Mouse (Mus musculus): ENCODE results near the gene Hoxa10. TPM values are rescaled to one million over a fixed set of nuclear protein-coding genes. Genes with fewer than 3 reads are reported as not detected.

The Hoxa10 gene
- polyA plus RNA-seq (2014; fragmentation: Nextera tagmentation; extraction: Ambion mirVana), result 0.11 and 0.12 TPM in 2 replicates

DNA sequence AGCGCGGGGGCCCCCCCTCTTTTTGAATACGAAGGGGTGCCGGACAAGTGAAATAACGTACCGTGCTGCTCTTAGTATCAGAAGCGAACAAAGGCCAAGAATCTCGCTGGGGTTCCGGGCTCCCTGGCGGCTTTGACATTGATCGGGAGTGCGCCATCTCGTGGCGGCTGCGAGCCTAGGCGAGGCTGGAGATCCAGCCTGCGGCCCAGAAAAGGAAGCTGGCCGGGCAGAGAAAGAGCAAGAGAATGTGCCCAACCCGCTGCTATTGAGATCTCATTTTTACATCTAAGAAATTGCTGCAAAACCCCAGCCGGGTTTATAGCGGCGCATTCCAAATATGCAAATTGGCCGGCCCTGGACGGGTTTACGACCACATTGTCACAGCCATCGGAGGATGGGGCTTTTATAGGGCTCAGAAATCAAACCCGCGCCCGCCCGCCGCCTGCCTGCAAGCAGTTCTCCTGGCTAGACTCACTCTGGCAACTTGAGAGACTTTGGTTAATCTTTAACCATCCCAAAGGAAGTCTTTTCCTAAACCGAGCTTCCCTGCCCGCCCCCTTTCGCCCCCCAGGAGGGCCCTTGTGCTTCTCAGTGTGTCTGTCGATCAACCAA is at the start of gene Hoxa10:
TSS of gene Hoxa10 (minus strand) at position 466 of the 612 bp plus-strand sequence.
- ATAC-seq (ENCODE audit: insufficient number of reproducible peaks, insufficient read depth, low FRiP score, low read depth), result no peak
- Histone ChIP-seq H3K27ac (replicated peaks in 1 of 2; ENCODE audit: control insufficient read depth in 1 of 2, insufficient read depth in 1 of 2, low read depth in 2 of 2, low read length in 2 of 2) (no peak within 1 kb of the TSS), H3K4me3 (ENCODE audit: control insufficient read depth in 1 of 2, insufficient read depth in 1 of 2, low read depth in 1 of 2, low read length in 2 of 2) (peak within 1 kb of the TSS; percentile 10 to 15; a peak in 2 of 4 replicates), H3K27me3 (ENCODE audit: control insufficient read depth, insufficient read depth, low read length) (peaks cover 99% of the 10 kb centered on the region), H3K36me3 (ENCODE audit: control insufficient read depth, insufficient read depth, low read length) (no peaks in the 10 kb centered on the region), H3K9ac (ENCODE audit: low read length) (no peak within 1 kb of the TSS), H3K9me3 (ENCODE audit: control insufficient read depth, low read length) (no peaks in the 10 kb centered on the region), H3K4me1 (ENCODE audit: control insufficient read depth in 2 of 2, insufficient read depth in 2 of 2, low read length in 2 of 2) (peaks cover 3 to 6% of the 10 kb centered on the region in 2 experiments; a peak in 2 of 4 replicates), H3K4me2 (ENCODE audit: low read length) (peak within 1 kb of the TSS; percentile 47)
- under 1% methylated on average over 35 of the region's 35 CpGs for WGBS

- peaks cover 3 to 6% of the 10 kb centered on the region in 2 experiments; a peak in 3 of 4 replicates for H3K4me1 ChIP-seq (ENCODE audit: control insufficient read depth in 2 of 2, insufficient read depth in 2 of 2, low read length in 2 of 2)
- H3K27ac ChIP-seq (replicated peaks in 1 of 2; ENCODE audit: control insufficient read depth in 1 of 2, insufficient read depth in 1 of 2, low read depth in 2 of 2, low read length in 2 of 2), result no peak overlapping the region
- peaks cover 55% of the 10 kb centered on the region for H3K27me3 ChIP-seq (ENCODE audit: control insufficient read depth, insufficient read depth, low read length)
- H3K9ac ChIP-seq (ENCODE audit: low read length), result no peak overlapping the region
- H3K4me3 ChIP-seq (ENCODE audit: control insufficient read depth in 1 of 2, insufficient read depth in 1 of 2, low read depth in 1 of 2, low read length in 2 of 2), result no peak overlapping the region
- no peak for ATAC-seq (ENCODE audit: insufficient number of reproducible peaks, insufficient read depth, low FRiP score, low read depth)
- WGBS, result 13% methylated on average over 12 of the region's 12 CpGs
- no peaks in the 10 kb centered on the region for H3K9me3 ChIP-seq (ENCODE audit: control insufficient read depth, low read length)
- no peaks in the 10 kb centered on the region for H3K36me3 ChIP-seq (ENCODE audit: control insufficient read depth, insufficient read depth, low read length)
- no peak overlapping the region for H3K4me2 ChIP-seq (ENCODE audit: low read length)
These were observed 49.5 kb upstream of the Hoxa10 start for GRCm38 (mm10) chr6:52290186-52290585.

GRCm38 (mm10) chr6:52283896-52284295 is 43.2 kb upstream of the Hoxa10 start:
- H3K4me3 ChIP-seq (ENCODE audit: control insufficient read depth in 1 of 2, insufficient read depth in 1 of 2, low read depth in 1 of 2, low read length in 2 of 2), result no peak overlapping the region
- ATAC-seq (ENCODE audit: insufficient number of reproducible peaks, insufficient read depth, low FRiP score, low read depth), result no peak
- 0 out of 4 replicates have a peak, but pooled peaks cover 2% of the 10 kb centered on the region in 2 experiments for H3K4me1 ChIP-seq (ENCODE audit: control insufficient read depth in 2 of 2, insufficient read depth in 2 of 2, low read length in 2 of 2)
- H3K27ac ChIP-seq (replicated peaks in 1 of 2; ENCODE audit: control insufficient read depth in 1 of 2, insufficient read depth in 1 of 2, low read depth in 2 of 2, low read length in 2 of 2), result no peak overlapping the region
- H3K9ac ChIP-seq (ENCODE audit: low read length), result no peak overlapping the region
- H3K4me2 ChIP-seq (ENCODE audit: low read length), result no peak overlapping the region
- H3K27me3 ChIP-seq (ENCODE audit: control insufficient read depth, insufficient read depth, low read length), result peaks cover 10% of the 10 kb centered on the region
- no peaks in the 10 kb centered on the region for H3K36me3 ChIP-seq (ENCODE audit: control insufficient read depth, insufficient read depth, low read length)
- WGBS, result 86% methylated on average over 5 of the region's 5 CpGs
- H3K9me3 ChIP-seq (ENCODE audit: control insufficient read depth, low read length), result no peaks in the 10 kb centered on the region

DNA sequence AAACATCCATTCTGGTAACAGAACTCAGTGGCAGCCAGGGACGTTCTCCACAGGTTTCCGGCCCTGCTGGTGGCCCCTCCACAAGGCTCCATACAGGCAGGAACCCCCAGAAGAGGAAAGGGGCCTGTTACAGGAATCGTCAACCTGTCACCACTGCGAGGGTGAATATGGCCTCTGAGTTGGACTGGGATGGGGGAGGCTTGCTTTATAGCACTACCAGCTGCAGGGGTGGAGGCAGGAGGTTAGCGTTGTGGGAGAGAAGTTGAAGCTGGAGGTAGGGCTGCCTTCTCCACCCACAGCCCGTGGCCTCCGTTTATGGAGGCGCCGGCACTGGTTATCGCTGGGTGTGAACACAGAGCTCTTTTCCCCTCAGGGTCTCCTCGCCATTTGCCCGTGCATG is 40.4 kb upstream of the Hoxa10 start:
- no peak overlapping the region for H3K4me3 ChIP-seq (ENCODE audit: control insufficient read depth in 1 of 2, insufficient read depth in 1 of 2, low read depth in 1 of 2, low read length in 2 of 2)
- no peaks in the 10 kb centered on the region for H3K36me3 ChIP-seq (ENCODE audit: control insufficient read depth, insufficient read depth, low read length)
- H3K27me3 ChIP-seq (ENCODE audit: control insufficient read depth, insufficient read depth, low read length), result peaks cover 27% of the 10 kb centered on the region
- no peaks in the 10 kb centered on the region for H3K9me3 ChIP-seq (ENCODE audit: control insufficient read depth, low read length)
- H3K9ac ChIP-seq (ENCODE audit: low read length), result no peak overlapping the region
- H3K4me2 ChIP-seq (ENCODE audit: low read length), result no peak overlapping the region
- H3K4me1 ChIP-seq (ENCODE audit: control insufficient read depth in 2 of 2, insufficient read depth in 2 of 2, low read length in 2 of 2), result 0 out of 4 replicates have a peak, but pooled peaks cover 2% of the 10 kb centered on the region in 2 experiments
- no peak overlapping the region for H3K27ac ChIP-seq (replicated peaks in 1 of 2; ENCODE audit: control insufficient read depth in 1 of 2, insufficient read depth in 1 of 2, low read depth in 2 of 2, low read length in 2 of 2)
- no peak for ATAC-seq (ENCODE audit: insufficient number of reproducible peaks, insufficient read depth, low FRiP score, low read depth)
- 46% methylated on average over 12 of the region's 12 CpGs for WGBS

GRCm38 (mm10) chr6:52276920-52277319 is 36.3 kb upstream of the Hoxa10 start:
- H3K4me1 ChIP-seq (ENCODE audit: control insufficient read depth in 2 of 2, insufficient read depth in 2 of 2, low read length in 2 of 2), result peaks cover 2 to 5% of the 10 kb centered on the region in 2 experiments; a peak in 1 of 4 replicates
- no peak overlapping the region for H3K4me3 ChIP-seq (ENCODE audit: control insufficient read depth in 1 of 2, insufficient read depth in 1 of 2, low read depth in 1 of 2, low read length in 2 of 2)
- no peak for ATAC-seq (ENCODE audit: insufficient number of reproducible peaks, insufficient read depth, low FRiP score, low read depth)
- no peaks in the 10 kb centered on the region for H3K9me3 ChIP-seq (ENCODE audit: control insufficient read depth, low read length)
- H3K27ac ChIP-seq (replicated peaks in 1 of 2; ENCODE audit: control insufficient read depth in 1 of 2, insufficient read depth in 1 of 2, low read depth in 2 of 2, low read length in 2 of 2), result no peak overlapping the region
- H3K27me3 ChIP-seq (ENCODE audit: control insufficient read depth, insufficient read depth, low read length), result peaks cover 62% of the 10 kb centered on the region
- 7% methylated on average over 5 of the region's 5 CpGs for WGBS
- no peaks in the 10 kb centered on the region for H3K36me3 ChIP-seq (ENCODE audit: control insufficient read depth, insufficient read depth, low read length)
- no peak overlapping the region for H3K4me2 ChIP-seq (ENCODE audit: low read length)
- H3K9ac ChIP-seq (ENCODE audit: low read length), result no peak overlapping the region

DNA sequence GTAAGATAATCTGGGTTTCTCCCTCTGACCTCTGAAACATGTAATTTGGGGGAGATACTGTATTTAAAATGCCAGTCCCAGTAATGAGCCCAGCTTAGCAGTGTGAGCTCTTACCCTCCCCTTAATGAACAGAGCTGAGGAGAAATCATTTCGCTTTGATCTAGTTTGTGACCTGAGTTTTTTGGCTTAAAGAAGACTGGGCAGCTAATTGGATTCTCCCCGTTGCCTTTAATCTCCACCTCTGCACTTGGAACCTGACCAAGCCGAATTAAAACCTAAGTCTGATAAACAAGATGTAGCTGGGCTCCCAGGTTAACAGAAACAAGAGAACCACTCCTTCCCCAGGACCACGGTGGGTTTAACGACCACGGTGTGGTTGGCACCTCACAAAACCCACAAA is 35.7 kb upstream of the Hoxa10 start:
- H3K27me3 ChIP-seq (ENCODE audit: control insufficient read depth, insufficient read depth, low read length), result peaks cover 67% of the 10 kb centered on the region
- H3K9me3 ChIP-seq (ENCODE audit: control insufficient read depth, low read length), result no peaks in the 10 kb centered on the region
- H3K4me1 ChIP-seq (ENCODE audit: control insufficient read depth in 2 of 2, insufficient read depth in 2 of 2, low read length in 2 of 2), result peaks cover 2 to 5% of the 10 kb centered on the region in 2 experiments; a peak in 1 of 4 replicates
- H3K27ac ChIP-seq (replicated peaks in 1 of 2; ENCODE audit: control insufficient read depth in 1 of 2, insufficient read depth in 1 of 2, low read depth in 2 of 2, low read length in 2 of 2), result no peak overlapping the region
- H3K9ac ChIP-seq (ENCODE audit: low read length), result no peak overlapping the region
- 1% methylated on average over 6 of the region's 6 CpGs for WGBS
- H3K4me3 ChIP-seq (ENCODE audit: control insufficient read depth in 1 of 2, insufficient read depth in 1 of 2, low read depth in 1 of 2, low read length in 2 of 2), result no peak overlapping the region
- H3K4me2 ChIP-seq (ENCODE audit: low read length), result no peak overlapping the region
- H3K36me3 ChIP-seq (ENCODE audit: control insufficient read depth, insufficient read depth, low read length), result no peaks in the 10 kb centered on the region
- ATAC-seq (ENCODE audit: insufficient number of reproducible peaks, insufficient read depth, low FRiP score, low read depth), result no peak

GRCm38 (mm10) chr6:52275563-52276280 is 35.1 kb upstream of the Hoxa10 start:
- peaks cover 2 to 5% of the 10 kb centered on the region in 2 experiments; a peak in 1 of 4 replicates for H3K4me1 ChIP-seq (ENCODE audit: control insufficient read depth in 2 of 2, insufficient read depth in 2 of 2, low read length in 2 of 2)
- no peak overlapping the region for H3K4me2 ChIP-seq (ENCODE audit: low read length)
- no peaks in the 10 kb centered on the region for H3K36me3 ChIP-seq (ENCODE audit: control insufficient read depth, insufficient read depth, low read length)
- peaks cover 74% of the 10 kb centered on the region for H3K27me3 ChIP-seq (ENCODE audit: control insufficient read depth, insufficient read depth, low read length)
- H3K4me3 ChIP-seq (ENCODE audit: control insufficient read depth in 1 of 2, insufficient read depth in 1 of 2, low read depth in 1 of 2, low read length in 2 of 2), result no peak overlapping the region
- no peak overlapping the region for H3K9ac ChIP-seq (ENCODE audit: low read length)
- H3K9me3 ChIP-seq (ENCODE audit: control insufficient read depth, low read length), result no peaks in the 10 kb centered on the region
- no peak for ATAC-seq (ENCODE audit: insufficient number of reproducible peaks, insufficient read depth, low FRiP score, low read depth)
- 18% methylated on average over 8 of the region's 8 CpGs for WGBS
- no peak overlapping the region for H3K27ac ChIP-seq (replicated peaks in 1 of 2; ENCODE audit: control insufficient read depth in 1 of 2, insufficient read depth in 1 of 2, low read depth in 2 of 2, low read length in 2 of 2)
